Mouse (Mus musculus) C2C12 (cell line): ENCODE results near the gene Gm37240.

Source experiments
- CEBPB ChIP-seq: IDR thresholded peaks from one replicate; pipeline ENCODE4 v1.6.1; 2011; ENCODE audit warnings: low read depth, mild to moderate bottlenecking, control low read depth, moderate library complexity
- CTCF ChIP-seq: IDR thresholded peaks from one replicate; pipeline ENCODE4 v1.5.1; 2011; ENCODE audit not compliant: control insufficient read depth, insufficient read depth, insufficient read length
- FOSL1 ChIP-seq: IDR thresholded peaks from one replicate; pipeline ENCODE4 v1.8.0; 2011; ENCODE audit warnings: mild to moderate bottlenecking, low read length; ENCODE audit not compliant: poor library complexity, insufficient read depth, severe bottlenecking
- MAX ChIP-seq: IDR thresholded peaks from one replicate; pipeline ENCODE4 v1.6.1; 2011; ENCODE audit warnings: mild to moderate bottlenecking, control low read depth
- MYOD1 ChIP-seq: IDR thresholded peaks from one replicate; pipeline ENCODE4 v1.6.1; 2011; ENCODE audit warnings: low read depth; ENCODE audit not compliant: control insufficient read depth, insufficient read length
- USF1 ChIP-seq: IDR thresholded peaks from one replicate; pipeline ENCODE4 v1.6.1; 2011; ENCODE audit warnings: low read depth, mild to moderate bottlenecking, control low read depth, moderate library complexity

- TF ChIP-seq CTCF (no peak), USF1 (no peak), MYOD1 (no peak), FOSL1 (no peak), CEBPB (no peak), MAX (no peak)
These were observed 19.8 kb upstream of the Gm37240 start for GRCm38 (mm10) chr3:85907136-85907535.
